Mouse (Mus musculus) C2C12 (cell line): ENCODE data around the gene Cdh24. TPM values are rescaled to one million over a fixed set of nuclear protein-coding genes. Genes with fewer than 3 reads are reported as not detected.

Source experiments
- H3K27me3 ChIP-seq: one replicate; pipeline ENCODE4 v1.6.1; 2011; ENCODE audit not compliant: control insufficient read depth, insufficient read depth, insufficient read length
- H3K36me3 ChIP-seq: one replicate; pipeline ENCODE4 v1.6.1; 2011; ENCODE audit not compliant: control insufficient read depth, insufficient read depth
- H3K4me3 ChIP-seq: one replicate; pipeline ENCODE4 v1.5.1; 2011; ENCODE audit warnings: mild to moderate bottlenecking, control low read depth; ENCODE audit not compliant: poor library complexity, insufficient read depth, severe bottlenecking
- H3K79me2 ChIP-seq: one replicate; pipeline ENCODE4 v1.6.1; 2011; ENCODE audit not compliant: control insufficient read depth, insufficient read depth
- H3K79me3 ChIP-seq: one replicate; pipeline ENCODE4 v1.6.1; 2011; ENCODE audit warnings: low read depth, control low read depth
- H3ac ChIP-seq: one replicate; pipeline ENCODE3; 2011; ENCODE audit warnings: low read depth; ENCODE audit not compliant: control insufficient read depth, insufficient read length
- CEBPB ChIP-seq: IDR thresholded peaks from one replicate; pipeline ENCODE4 v1.6.1; 2011; ENCODE audit warnings: low read depth, mild to moderate bottlenecking, control low read depth, moderate library complexity
- CTCF ChIP-seq: IDR thresholded peaks from one replicate; pipeline ENCODE4 v1.5.1; 2011; ENCODE audit not compliant: control insufficient read depth, insufficient read depth, insufficient read length
- FOSL1 ChIP-seq: IDR thresholded peaks from one replicate; pipeline ENCODE4 v1.8.0; 2011; ENCODE audit warnings: mild to moderate bottlenecking, low read length; ENCODE audit not compliant: poor library complexity, insufficient read depth, severe bottlenecking
- MAX ChIP-seq: IDR thresholded peaks from one replicate; pipeline ENCODE4 v1.6.1; 2011; ENCODE audit warnings: mild to moderate bottlenecking, control low read depth
- MYOD1 ChIP-seq: IDR thresholded peaks from one replicate; pipeline ENCODE4 v1.6.1; 2011; ENCODE audit warnings: low read depth; ENCODE audit not compliant: control insufficient read depth, insufficient read length
- MYOG ChIP-seq: IDR thresholded peaks from one replicate; pipeline ENCODE4 v1.6.1; 2011; ENCODE audit not compliant: control insufficient read depth, insufficient read length; ENCODE audit errors: extremely low read depth
- USF1 ChIP-seq: IDR thresholded peaks from one replicate; pipeline ENCODE4 v1.6.1; 2011; ENCODE audit warnings: low read depth, mild to moderate bottlenecking, control low read depth, moderate library complexity
- polyA plus RNA-seq: library from polyadenylated mRNA; unstranded; fragments of >200 nt; fragmentation: generic; extraction: Trizol; gene quantifications from one replicate; pipeline ENCODE4 v1.2.1, GENCODE M21; 2012; ENCODE audit warnings: missing spikeins

Cdh24 gene
- polyA plus RNA-seq, 1 experiment = 4.6 TPM

GRCm38 (mm10) chr14:54682396-54682795, 41.2 kb upstream of the Cdh24 start:
- Histone ChIP-seq H3K36me3 (peaks cover 37% of the 10 kb centered on the region), H3K4me3 (no peak overlapping the region), H3ac (no peak overlapping the region), H3K27me3 (no peaks in the 10 kb centered on the region), H3K79me3 (peaks cover 53% of the 10 kb centered on the region), H3K79me2 (peaks cover 70% of the 10 kb centered on the region)
- TF ChIP-seq MYOG = no peak

DNA sequence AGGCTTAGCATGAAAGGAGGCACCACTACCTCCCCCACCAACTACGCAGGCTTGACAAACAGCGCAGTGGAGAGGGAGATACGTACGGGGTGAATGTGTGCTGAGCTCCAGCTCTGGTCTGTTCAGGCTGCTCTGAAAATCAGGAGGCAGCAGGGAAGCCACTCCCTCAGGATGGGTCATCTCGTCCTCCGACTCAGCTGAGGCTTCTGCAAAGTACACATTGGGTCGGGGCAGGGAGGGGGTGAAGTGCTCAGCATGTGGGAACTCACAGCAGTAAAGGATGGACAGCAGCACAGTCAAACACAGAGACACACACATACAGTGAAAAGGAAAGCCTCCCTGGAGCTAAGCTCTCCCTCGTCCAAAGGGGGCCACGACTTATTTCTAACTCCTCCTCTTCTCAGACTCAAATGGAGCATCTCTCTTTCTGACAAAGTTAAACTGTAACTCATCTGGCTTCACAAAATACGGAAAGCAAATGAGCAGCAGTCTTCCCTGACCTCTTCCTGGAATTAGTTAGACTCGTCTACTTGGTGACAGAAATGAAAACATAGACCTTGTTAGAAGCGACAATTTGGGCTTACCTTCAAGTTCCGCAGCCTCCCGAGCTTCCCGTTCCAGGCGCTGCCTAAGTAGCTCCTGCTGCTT, 37.6 kb upstream of the Cdh24 start:
- no peak for TF ChIP-seq CEBPB
- no peak for TF ChIP-seq CTCF
- no peak for TF ChIP-seq USF1
- peaks cover 67% of the 10 kb centered on the region for H3K36me3 ChIP-seq
- peaks cover 38% of the 10 kb centered on the region for H3K79me2 ChIP-seq
- no peaks in the 10 kb centered on the region for H3K27me3 ChIP-seq
- no peak overlapping the region for H3K4me3 ChIP-seq
- no peak overlapping the region for H3ac ChIP-seq
- peaks cover 29% of the 10 kb centered on the region for H3K79me3 ChIP-seq

DNA sequence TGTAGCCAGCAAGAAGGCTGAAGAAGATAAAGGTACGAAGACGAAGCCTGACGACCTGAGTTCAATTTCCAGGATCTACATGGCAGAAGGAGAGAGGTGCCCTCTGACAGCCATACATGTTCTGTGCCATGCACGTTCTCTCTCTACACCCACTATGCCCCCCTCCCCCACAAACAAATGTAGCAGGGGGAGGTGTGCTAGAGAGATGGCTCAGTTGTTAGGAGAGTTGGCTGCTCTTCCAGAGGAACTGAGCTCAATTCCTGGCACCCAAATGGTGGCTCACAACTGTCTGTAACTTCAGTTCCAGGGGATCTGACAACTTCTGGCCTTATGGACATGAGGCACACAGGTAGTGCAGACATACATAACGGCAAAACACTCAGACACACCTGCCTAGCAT, 35.1 kb upstream of the Cdh24 start:
- no peak overlapping the region for H3ac ChIP-seq
- H3K36me3 ChIP-seq = peaks cover 59% of the 10 kb centered on the region
- TF ChIP-seq MAX (no peak), MYOD1 (no peak), USF1 (no peak), MYOG (no peak), CEBPB (no peak), CTCF (no peak), FOSL1 (no peak)

DNA sequence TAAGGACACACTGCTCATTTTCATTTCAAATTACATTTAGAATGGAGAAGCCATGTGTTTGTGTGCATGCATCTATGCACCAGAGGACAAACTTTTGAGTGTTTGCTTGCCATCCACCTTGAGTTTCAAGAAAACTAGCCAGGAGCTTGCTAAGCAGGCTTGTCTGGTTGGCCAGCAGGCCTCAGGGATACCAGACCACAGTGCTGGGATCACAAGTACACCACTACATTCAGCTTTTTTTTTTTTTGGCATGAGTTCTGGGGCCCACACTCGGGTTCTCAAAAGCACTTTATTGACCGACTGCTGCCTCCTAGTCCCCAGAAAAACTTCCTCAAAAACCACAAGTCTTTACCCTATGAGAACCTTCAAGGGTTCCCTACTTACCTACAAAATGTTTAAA, 33.2 kb upstream of the Cdh24 start:
- H3K36me3 ChIP-seq = peaks cover 63% of the 10 kb centered on the region

More for the DNA sequence above, 35.1 kb upstream of the Cdh24 start:
- Histone ChIP-seq H3K79me3 (peaks cover 11% of the 10 kb centered on the region), H3K4me3 (no peak overlapping the region), H3K27me3 (no peaks in the 10 kb centered on the region), H3K79me2 (peaks cover 13% of the 10 kb centered on the region)

GRCm38 (mm10) chr14:54669381-54669780, 28.2 kb upstream of the Cdh24 start:
- Histone ChIP-seq H3ac (no peak overlapping the region), H3K27me3 (no peaks in the 10 kb centered on the region), H3K4me3 (no peak overlapping the region), H3K79me2 (no peaks in the 10 kb centered on the region), H3K36me3 (peaks cover 53% of the 10 kb centered on the region), H3K79me3 (peaks cover 3% of the 10 kb centered on the region)
- TF ChIP-seq MYOG (no peak), USF1 (no peak), CTCF (no peak), CEBPB (no peak), MAX (no peak), FOSL1 (no peak), MYOD1 (no peak)

More for the DNA sequence above, 33.2 kb upstream of the Cdh24 start:
- TF ChIP-seq FOSL1 (no peak), MYOD1 (no peak), MYOG (no peak), CEBPB (no peak), USF1 (no peak), CTCF (no peak), MAX (no peak)
- peaks cover 6% of the 10 kb centered on the region for H3K79me3 ChIP-seq
- no peaks in the 10 kb centered on the region for H3K79me2 ChIP-seq
- no peak overlapping the region for H3ac ChIP-seq
- H3K27me3 ChIP-seq = no peaks in the 10 kb centered on the region
- no peak overlapping the region for H3K4me3 ChIP-seq

DNA sequence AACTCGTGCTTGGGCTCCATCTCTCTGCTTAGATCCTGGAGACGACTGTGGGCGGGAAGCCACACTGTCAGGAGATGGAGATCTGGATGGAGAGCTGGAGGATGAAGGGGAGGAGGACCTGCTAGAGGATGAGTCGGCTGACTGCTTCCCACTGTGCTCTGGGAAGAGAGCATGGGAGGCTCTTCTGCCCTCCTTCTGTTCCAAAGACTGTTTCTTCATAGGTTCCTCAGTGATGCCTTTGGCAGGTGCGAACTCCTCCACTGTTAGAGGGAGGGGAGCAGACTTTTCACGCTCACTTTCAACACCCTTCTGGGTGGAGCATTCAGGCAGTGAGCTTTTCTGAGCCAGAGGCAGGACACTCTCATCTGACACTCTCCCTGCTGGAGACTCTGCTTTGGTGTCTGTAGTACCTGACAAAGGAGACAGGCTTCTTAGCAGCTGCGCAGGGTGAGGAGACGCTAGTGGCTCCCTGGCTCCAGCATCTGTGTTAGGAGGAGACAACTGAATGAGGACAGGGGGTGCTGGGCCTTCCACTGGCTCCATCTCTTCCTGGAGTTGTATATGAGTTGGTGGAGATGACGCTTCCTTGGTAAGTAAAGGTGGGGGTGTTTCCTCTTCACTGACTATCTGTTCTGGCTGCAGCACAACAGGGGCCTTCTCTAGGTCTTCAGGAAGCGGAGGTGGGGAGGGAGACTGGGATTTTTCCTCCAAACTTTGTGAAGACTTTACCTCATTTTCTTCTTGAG, 23.5 kb upstream of the Cdh24 start:
- no peak for TF ChIP-seq MYOD1
- TF ChIP-seq CTCF = no peak
- no peak for TF ChIP-seq CEBPB
- no peak for TF ChIP-seq USF1
- TF ChIP-seq FOSL1 = no peak
- TF ChIP-seq MYOG = no peak
- TF ChIP-seq MAX = no peak
- no peaks in the 10 kb centered on the region for H3K79me2 ChIP-seq
- no peak overlapping the region for H3ac ChIP-seq
- peaks cover 77% of the 10 kb centered on the region for H3K36me3 ChIP-seq
- H3K79me3 ChIP-seq = no peaks in the 10 kb centered on the region
- H3K4me3 ChIP-seq = no peak overlapping the region
- H3K27me3 ChIP-seq = no peaks in the 10 kb centered on the region
